Mouse (Mus musculus): ENCODE measurements at regions not wholly inside any gene's neighbourhood (a gene's known extent, or its start where the extent isn't known, plus 50 kb on each side); places are given as distances from the start of the nearest gene placed in this dataset.
"Not testable (repeated sequence)": the region's sequence is repeated elsewhere in the genome, so short reads cannot be mapped to it uniquely, and the experiment has no call there.

DNA sequence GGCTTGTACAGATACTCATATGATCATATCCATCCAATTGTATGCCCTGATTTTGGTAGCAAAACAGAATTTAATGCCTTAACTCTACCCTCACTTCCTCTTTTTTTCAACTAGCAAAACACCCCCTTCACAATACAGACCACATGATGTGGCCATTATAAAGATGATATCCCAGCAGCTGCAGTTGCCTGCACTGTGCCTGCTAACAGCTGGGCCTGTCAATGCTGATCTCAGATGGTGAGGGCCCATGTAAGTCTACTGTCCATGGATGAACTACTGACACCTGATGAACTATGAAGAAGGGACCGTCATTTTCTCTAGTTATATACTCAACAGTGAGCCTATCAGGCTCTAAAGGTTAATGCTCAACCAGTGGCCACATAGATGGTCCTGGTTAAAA is 191.8 kb upstream of the Fmr1 start:
- intact Hi-C loops (cut with DNase I), result no loop called here
- no peak for DNase-seq

DNA sequence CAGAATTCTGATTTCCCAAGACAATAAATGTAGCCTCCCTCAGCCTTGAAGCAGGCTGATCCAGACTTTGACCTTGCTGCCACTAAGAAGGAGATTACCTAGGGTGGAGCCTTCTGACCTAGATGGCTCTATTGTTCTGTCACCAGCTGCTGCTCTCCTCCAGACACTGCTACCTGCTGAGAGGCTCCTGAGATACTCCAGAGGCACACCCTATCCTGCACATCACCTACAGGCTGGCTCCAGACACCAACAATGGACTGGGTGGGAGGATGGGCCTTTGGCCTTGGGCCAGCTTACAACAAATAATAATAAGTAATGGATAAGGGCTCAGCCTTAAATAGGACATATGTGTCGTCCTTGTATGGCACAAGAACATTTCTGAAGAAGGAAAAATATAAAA is 186.3 kb upstream of the Fmr1 start:
- intact Hi-C loops (cut with DNase I); DNase-seq: not testable (repeated sequence)

DNA sequence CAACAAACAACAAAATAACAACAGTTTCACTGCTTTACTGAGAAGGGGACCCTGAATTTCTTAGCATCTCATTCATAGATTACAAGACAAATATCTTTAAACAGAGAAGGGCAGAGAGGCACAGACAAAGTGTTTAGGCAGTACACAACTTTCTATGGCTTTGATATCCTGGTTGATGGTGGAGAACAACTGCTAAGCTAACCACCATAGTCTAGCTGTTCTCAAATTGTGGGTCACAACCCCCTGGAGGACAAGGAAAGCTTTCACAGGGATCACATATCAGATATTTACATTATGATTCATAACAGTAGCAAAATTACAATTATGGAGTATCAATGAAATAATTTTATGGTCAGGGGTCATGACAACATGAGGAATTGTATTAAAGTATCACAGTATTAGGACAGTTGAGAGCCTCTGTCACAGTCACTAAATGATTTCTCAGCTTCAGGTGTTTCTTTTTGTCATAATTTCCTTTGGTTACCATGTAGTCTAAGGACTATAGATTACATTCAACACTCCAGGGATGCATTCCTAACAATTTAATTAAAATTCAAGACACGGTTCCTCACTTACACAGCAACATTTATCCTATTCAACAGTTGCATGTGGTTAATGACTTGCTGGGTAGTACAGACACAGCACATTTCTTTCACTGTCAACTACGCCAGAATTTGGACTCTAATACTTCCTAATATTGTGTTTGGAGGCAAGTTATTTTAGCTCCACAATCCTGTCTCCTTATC is 183.8 kb upstream of the Fmr1 start:
- no peak for DNase-seq
- intact Hi-C loops (cut with DNase I), result no loop called here

DNA sequence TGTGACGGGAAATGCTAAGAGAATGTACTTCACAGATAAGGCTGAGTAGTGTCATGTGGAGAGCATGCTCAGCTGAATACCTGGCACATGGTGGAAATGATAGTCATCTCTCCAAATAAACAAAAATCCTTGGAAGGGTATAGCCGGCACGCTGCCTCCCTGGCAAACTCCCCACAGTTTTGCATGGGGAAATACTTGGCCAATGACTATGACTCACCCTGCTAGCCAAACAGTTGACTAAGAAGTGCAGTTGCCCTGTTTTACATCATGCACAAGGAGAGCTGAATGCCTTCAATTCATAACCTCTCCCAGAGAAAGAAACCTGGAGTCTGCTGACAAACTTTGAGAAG is 183.2 kb upstream of the Fmr1 start:
- intact Hi-C loops (cut with DNase I), result no loop called here
- peak in 1 of 2 experiments; percentile 35 for DNase-seq

DNA sequence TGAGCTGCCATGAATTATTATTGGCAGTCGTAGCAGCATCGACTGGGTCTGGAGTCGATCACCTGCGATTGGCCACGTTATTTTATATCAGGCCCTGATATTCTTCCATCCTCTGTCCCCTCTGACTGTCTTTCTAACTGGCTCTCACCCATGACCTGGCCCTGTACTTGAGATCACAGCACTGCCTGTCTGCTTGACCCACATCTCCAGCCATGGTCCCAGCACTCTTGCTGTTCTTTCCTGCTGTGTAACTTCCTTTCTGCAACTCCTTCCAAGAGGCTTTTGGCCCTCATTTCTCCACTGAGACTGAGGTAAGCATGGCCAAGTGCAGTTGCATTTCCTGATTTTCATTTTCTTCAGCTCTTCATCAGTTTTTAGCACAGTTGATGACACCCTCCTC is 182.6 kb upstream of the Fmr1 start:
- DNase-seq, result peak in 1 of 2 experiments; percentile 13
- intact Hi-C loops (cut with DNase I), result no loop called here

DNA sequence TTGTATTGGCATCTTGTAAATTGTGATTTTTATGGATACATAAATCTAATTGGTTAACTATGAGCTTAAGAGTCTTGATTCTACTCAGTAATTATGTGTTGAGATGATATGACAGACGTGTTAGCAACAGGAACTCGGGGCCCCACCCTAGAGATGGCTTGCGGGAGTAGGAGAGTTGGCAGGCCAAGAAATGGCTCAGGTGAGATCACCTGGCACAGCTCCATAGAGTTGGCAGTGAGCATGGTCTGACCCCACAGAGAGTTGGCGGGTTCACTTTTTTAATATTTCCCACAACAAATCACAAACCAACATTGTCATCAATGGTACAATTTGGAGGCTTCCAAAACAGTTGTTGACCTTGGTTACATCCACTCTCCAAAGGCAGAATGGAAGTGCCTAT is 180.5 kb upstream of the Fmr1 start:
- DNase-seq, result no peak
- intact Hi-C loops (cut with DNase I), result no loop called here

DNA sequence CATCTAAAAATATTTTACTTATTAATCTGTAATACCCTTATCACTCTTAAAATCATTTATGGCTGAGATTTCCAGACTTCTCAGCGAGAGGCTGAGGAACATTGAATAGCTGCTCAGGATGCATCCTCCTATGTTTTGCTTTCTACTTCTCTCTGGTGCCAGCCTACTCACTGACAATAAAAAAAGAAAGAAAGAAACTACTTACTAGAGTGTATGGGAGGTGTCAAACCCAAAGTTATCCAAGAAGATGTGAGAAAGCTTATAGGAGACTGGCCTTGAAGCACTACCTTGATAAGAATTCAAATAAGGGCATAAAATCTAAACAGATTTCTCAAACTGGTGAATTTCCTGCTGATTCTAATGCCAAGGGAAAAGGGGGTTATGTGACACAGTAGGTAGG is 175.4 kb upstream of the Fmr1 start:
- no peak for DNase-seq
- intact Hi-C loops (cut with DNase I), result no loop called here

DNA sequence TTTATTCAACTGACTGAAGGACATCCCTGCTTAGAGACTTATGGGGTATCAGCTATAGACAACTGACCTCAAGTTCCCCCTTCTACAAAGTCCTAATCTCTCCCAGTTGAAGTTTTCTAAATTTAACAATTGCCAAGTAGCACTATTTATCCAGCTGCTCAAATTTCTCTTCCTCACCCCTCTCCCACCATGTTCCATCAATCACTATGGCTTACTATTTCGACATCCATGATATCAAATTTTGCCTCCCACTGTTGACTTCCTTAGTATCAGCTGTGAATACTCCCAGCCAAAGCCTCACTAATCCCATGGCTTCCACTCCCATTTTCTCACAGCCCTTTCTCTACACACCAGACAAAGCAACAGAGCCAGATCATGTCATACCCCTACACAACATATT is 170.7 kb upstream of the Fmr1 start:
- no peak for DNase-seq
- intact Hi-C loops (cut with DNase I), result no loop called here

DNA sequence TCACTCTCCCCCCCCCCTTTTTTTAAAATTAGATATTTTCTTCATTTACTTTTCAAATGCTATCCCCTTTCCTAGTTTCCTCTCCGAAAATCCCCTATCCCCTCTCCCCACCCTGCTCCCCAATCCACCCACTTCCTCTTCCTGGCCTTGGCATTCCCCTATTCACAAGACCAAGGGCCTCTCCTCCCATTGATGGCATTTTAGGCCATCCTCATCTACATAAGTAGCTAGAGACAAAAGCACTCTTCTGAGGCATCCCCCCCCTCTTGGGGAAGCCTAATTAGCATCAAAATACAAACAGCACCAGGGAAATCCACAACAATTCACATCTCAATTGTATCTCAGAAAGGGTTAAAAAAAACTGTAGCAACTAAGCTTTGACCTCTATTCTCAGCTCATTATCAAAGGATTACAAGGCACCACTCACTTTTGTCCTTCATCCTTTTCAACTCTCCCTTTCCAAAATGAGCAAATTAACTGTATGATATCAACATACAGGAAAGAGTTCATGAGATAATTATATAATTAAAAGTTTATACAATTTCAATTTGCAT is 166.1 kb upstream of the Fmr1 start:
- DNase-seq, result no peak
- intact Hi-C loops (cut with DNase I), result no loop called here

DNA sequence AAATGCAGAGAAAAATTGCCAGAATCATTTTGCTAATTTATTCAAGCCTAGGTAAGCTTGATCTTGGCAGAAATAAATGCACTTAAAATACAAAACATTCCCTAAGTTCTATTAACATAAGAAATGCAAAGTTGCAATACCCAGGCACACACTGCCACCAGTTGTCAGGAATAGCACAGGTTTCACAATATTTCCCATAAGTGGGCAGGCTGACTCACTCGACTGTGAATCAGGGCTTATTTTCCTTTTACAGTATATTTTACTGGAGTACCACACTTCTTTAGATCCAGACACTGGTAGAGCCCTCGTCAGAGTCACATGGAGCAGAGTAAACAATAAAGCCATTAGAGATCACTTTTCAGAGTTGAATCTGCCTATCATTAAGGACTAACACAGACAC is 131.8 kb upstream of the Fmr1 start:
- DNase-seq, result no peak
- intact Hi-C loops (cut with DNase I), result no loop called here

DNA sequence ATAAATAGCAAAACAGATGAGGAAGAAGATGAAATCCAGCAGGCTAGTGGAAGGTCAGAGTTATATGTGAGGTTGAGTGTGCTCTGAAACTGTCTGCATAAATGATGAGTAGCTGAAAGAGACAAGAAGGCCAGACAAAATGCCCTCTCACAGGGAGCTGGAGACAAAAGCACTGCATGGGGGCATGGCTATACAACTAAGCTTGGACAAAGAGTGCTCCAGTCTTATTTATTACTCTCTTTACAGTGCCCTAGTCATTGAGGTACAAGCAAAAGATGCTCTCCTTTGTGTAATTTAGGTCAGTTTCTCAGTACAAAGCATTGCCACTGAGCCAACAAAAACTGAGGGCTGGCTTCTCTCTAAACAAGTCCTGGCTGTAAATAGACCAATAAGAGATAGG is 124.3 kb upstream of the Fmr1 start:
- DNase-seq, result no peak
- intact Hi-C loops (cut with DNase I), result no loop called here

DNA sequence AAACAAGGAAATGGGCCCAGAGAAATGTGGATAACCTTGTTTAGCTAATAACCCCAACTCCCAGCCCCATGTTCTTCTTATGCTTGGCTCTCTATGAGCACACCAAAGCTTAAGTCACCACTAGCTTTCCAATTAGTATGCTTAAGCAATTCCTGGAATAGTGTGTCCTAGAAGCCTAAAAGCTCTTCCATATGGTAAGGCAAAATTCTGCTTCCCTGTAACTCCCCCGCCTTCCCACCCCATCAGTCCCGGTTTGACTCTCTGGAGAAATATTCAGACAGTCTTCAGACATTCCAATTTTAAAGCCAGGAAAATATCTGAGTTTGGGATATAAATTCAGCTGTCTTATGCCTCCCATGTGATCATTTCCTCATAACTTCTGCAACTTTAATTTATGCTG is 120.6 kb upstream of the Fmr1 start:
- DNase-seq, result no peak
- intact Hi-C loops (cut with DNase I), result no loop called here

DNA sequence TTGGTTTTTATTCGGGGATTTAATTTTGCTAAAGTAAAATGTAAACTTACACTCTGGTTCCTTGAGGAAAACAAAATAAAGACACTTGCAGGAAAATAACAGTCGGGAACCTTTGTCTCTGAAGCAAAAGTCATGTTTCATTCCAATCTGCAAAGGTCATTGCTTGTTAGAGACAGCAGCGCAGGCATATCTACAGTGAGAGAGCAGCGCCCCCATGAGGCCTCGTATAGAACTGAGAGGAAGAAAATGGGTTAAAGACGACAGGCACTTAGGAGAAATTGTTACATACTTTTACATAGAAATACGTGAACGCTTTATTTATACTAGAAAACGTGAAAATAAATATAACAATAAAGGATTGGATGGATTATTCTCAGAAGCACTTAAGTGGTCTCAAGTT is 93.1 kb upstream of the Fmr1 start:
- DNase-seq, result peak in 1 of 2 experiments; percentile 15
- intact Hi-C loops (cut with DNase I), result no loop called here

DNA sequence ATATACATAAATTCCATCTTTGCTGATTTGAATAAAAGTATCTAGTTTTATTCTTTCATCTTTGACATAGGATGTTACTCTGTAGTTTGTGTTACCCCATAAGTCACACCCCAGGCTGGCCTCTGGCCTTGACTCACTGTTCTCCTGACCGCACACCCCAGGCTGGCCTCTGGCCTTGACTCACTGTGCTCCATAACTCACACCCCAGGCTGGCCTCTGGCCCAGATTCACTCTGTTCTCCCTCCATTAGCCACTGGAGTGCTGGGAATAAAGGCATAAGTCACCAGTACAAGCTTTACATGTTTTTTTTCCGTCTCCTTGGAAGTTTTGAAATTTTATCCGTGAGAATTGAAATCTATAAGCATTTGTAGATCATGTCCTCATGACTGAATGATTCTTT is 56.2 kb upstream of the Fmr1 start:
- intact Hi-C loops (cut with DNase I), result no loop called here

More for the DNA sequence above, 56.2 kb upstream of the Fmr1 start:
- no peak for DNase-seq

Measured in gastrocnemius, postnatal 36 days (tissue).